Mouse (Mus musculus): ENCODE data around the gene Scarf2. TPM values are rescaled to one million over a fixed set of nuclear protein-coding genes. Genes with fewer than 3 reads are reported as not detected.

The Scarf2 gene
- polyA plus RNA-seq, 1 experiment: 41.0 TPM

DNA sequence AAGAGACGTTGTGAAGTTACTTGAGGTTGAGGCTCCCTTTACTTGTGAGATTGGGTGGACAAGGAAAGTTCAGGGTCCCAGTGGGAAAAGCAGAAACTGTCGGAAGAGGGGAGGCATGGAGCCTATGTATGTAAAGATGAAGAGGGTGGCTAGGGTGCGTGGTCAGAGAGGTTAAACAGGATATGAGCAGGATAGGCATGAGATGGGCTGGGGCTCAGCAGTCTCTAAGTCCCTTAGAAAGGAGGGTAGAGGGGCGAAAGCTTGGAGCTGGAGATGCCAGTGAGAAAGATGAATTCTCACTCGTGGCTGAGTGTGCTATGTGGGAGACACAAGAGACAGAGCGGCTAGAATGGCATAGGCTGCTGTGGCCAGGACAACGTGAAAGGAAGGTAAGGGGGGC, 35.7 kb downstream of the Scarf2 start, which contains the start of gene B830017H08Rik:
Gene B830017H08Rik (plus strand): TSS at position 301 of the 400 bp plus-strand sequence.
- Histone ChIP-seq H3K27ac (ENCODE audit: control insufficient read depth, insufficient read depth, low read length) (no peak within 1 kb of the TSS), H3K4me3 (ENCODE audit: control insufficient read depth, insufficient read depth, low read length) (peak within 1 kb of the TSS; percentile 8; the same call in 1 of the 2 replicates), H3K36me3 (ENCODE audit: control insufficient read depth, insufficient read depth, low read length) (no peaks in the 10 kb centered on the region), H3K4me1 (replicated peaks; ENCODE audit: control insufficient read depth, insufficient read depth, low read length) (0 out of 2 replicates have a peak, but pooled peaks cover 5% of the 10 kb centered on the region), H3K27me3 (ENCODE audit: control insufficient read depth, insufficient read depth, low read length) (peaks cover 17% of the 10 kb centered on the region)
- no peak for DNase-seq
- 43% methylated on average over 7 of the region's 7 CpGs for WGBS
- no peak for TF ChIP-seq CTCF (IDR thresholded peaks at IDR 0.05; ENCODE audit: borderline replicate concordance, control insufficient read depth, extremely low read depth, insufficient read depth, low read length, poor library complexity)
- no peak for TF ChIP-seq POLR2A (IDR thresholded peaks at IDR 0.05; ENCODE audit: control insufficient read depth, extremely low read depth, insufficient read depth, low read length, poor library complexity)

DNA sequence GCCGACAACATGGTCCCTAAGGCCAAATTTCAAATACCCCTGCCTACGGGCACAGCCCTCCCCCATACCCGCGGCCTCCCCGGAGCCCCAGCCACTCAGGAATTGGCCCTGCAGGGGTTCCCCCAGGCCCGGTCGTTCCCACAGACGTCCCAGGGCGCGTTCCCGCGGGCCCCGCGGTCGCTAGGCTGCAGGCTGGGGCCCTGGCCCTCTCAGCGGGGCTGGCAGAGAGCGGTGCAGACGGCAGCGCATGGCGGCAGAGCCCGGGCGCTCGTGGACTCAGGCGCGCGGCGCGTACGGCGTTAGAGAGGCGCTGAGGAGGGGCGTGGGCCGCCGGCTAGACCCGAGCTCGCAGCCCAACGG, 36.2 kb downstream of the Scarf2 start:
- Histone ChIP-seq H3K36me3 (ENCODE audit: control insufficient read depth, insufficient read depth, low read length) (no peaks in the 10 kb centered on the region), H3K4me1 (replicated peaks; ENCODE audit: control insufficient read depth, insufficient read depth, low read length) (0 out of 2 replicates have a peak, but pooled peaks cover 5% of the 10 kb centered on the region), H3K27me3 (ENCODE audit: control insufficient read depth, insufficient read depth, low read length) (peaks cover 17% of the 10 kb centered on the region), H3K27ac (ENCODE audit: control insufficient read depth, insufficient read depth, low read length) (no peak overlapping the region), H3K4me3 (ENCODE audit: control insufficient read depth, insufficient read depth, low read length) (no peak overlapping the region)
- WGBS: 2% methylated on average over 37 of the region's 37 CpGs
- no peak for DNase-seq
- TF ChIP-seq CTCF (IDR thresholded peaks at IDR 0.05; ENCODE audit: borderline replicate concordance, control insufficient read depth, extremely low read depth, insufficient read depth, low read length, poor library complexity): no peak

DNA sequence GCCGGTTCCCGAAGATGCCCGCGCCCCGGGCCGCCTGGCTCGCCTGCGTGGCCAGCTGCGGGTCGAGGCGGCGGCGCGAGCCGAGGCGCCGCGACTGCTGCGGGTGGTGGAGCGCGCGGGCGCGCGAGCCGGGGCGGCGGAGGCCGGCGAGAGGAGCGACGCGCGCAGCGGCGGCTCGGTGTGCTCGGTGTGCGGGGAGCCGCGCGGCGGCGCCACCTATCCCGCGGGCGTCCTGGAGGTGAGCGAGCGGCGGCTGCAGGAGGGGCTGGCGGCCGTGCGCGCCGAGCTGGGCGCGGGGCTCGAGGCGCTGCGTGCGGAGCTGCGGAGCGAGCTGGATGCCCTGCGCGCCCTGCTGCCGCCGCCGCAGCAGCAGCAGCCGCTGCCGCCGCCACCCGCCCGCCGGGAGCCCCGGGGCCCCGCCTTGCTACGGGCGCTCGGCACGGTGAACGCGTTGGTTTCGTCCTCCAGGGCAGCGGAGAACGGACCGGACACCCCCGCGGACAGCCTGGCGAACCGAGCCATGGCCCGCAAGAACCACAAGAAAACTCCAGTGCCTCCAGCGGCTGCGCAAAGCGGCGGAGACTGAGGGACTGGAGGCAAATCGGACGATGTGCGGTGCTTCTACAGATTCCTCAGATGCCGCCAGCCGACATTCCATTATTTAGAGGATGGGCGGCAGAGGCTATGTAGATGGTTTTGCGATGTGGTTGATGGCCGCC, 36.8 kb downstream of the Scarf2 start:
- TF ChIP-seq CTCF (IDR thresholded peaks at IDR 0.05; ENCODE audit: borderline replicate concordance, control insufficient read depth, extremely low read depth, insufficient read depth, low read length, poor library complexity): no peak
- TF ChIP-seq POLR2A (IDR thresholded peaks at IDR 0.05; ENCODE audit: control insufficient read depth, extremely low read depth, insufficient read depth, low read length, poor library complexity): no peak
- H3K36me3 ChIP-seq (ENCODE audit: control insufficient read depth, insufficient read depth, low read length): no peaks in the 10 kb centered on the region
- H3K4me3 ChIP-seq (ENCODE audit: control insufficient read depth, insufficient read depth, low read length): peak overlapping the region; percentile 8; the same call in 1 of the 2 replicates
- no peak overlapping the region for H3K27ac ChIP-seq (ENCODE audit: control insufficient read depth, insufficient read depth, low read length)
- WGBS: 2% methylated on average over 101 of the region's 103 CpGs
- DNase-seq: no peak
- H3K27me3 ChIP-seq (ENCODE audit: control insufficient read depth, insufficient read depth, low read length): peaks cover 17% of the 10 kb centered on the region
- 0 out of 2 replicates have a peak, but pooled peaks cover 5% of the 10 kb centered on the region for H3K4me1 ChIP-seq (replicated peaks; ENCODE audit: control insufficient read depth, insufficient read depth, low read length)

DNA sequence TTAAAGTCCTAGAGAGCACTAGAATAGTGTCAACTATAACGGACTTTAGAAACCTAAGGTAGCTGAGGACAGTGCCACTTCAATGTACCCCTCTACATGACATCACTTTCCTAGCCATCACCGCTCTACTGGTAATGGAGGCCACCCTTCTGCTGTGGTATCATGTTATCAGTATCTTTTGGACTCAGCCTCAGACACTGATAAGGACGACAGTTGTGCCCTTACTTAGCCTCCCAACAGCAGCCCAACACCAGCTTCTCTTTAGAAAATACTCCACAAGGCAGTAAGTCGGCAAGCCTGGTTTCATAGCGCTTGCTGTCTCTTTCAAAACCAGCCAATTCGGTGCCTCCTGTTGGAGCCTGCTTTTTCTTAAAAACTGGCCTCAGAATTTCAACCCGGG, 37.5 kb downstream of the Scarf2 start:
- DNase-seq: no peak

DNA sequence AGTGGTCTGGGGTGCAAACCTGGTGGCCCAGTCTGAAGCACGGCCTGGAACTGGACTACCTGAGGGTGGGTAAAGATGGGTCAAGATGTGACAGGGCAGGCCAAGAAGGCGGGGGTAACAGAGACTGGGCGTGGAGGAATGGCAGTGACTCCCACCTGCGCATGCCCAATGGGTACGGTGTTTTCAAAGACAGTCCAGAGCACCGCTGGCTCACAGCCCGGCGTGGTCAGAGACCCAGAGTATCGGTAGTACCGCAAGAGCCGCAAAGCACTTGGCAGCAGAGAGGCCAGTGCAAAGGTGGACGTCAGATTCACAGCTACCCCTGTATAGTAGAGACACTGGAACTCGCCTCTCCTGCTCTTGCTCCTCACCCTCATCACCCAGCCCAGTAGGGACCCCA, 38.4 kb downstream of the Scarf2 start:
- Histone ChIP-seq H3K4me1 (replicated peaks; ENCODE audit: control insufficient read depth, insufficient read depth, low read length) (0 out of 2 replicates have a peak, but pooled peaks cover 5% of the 10 kb centered on the region), H3K4me3 (ENCODE audit: control insufficient read depth, insufficient read depth, low read length) (no peak overlapping the region), H3K27ac (ENCODE audit: control insufficient read depth, insufficient read depth, low read length) (no peak overlapping the region), H3K27me3 (ENCODE audit: control insufficient read depth, insufficient read depth, low read length) (peaks cover 17% of the 10 kb centered on the region), H3K36me3 (ENCODE audit: control insufficient read depth, insufficient read depth, low read length) (no peaks in the 10 kb centered on the region)
- TF ChIP-seq POLR2A (IDR thresholded peaks at IDR 0.05; ENCODE audit: control insufficient read depth, extremely low read depth, insufficient read depth, low read length, poor library complexity) (no peak), CTCF (IDR thresholded peaks at IDR 0.05; ENCODE audit: borderline replicate concordance, control insufficient read depth, extremely low read depth, insufficient read depth, low read length, poor library complexity) (no peak)
- DNase-seq: no peak
- 50% methylated on average over 13 of the region's 13 CpGs for WGBS

More for the DNA sequence above, 37.5 kb downstream of the Scarf2 start:
- Histone ChIP-seq H3K4me1 (replicated peaks; ENCODE audit: control insufficient read depth, insufficient read depth, low read length) (0 out of 2 replicates have a peak, but pooled peaks cover 5% of the 10 kb centered on the region), H3K4me3 (ENCODE audit: control insufficient read depth, insufficient read depth, low read length) (no peak overlapping the region), H3K27me3 (ENCODE audit: control insufficient read depth, insufficient read depth, low read length) (peaks cover 17% of the 10 kb centered on the region), H3K36me3 (ENCODE audit: control insufficient read depth, insufficient read depth, low read length) (no peaks in the 10 kb centered on the region), H3K27ac (ENCODE audit: control insufficient read depth, insufficient read depth, low read length) (no peak overlapping the region)
- 58% methylated on average over 7 of the region's 7 CpGs for WGBS
- TF ChIP-seq CTCF (IDR thresholded peaks at IDR 0.05; ENCODE audit: borderline replicate concordance, control insufficient read depth, extremely low read depth, insufficient read depth, low read length, poor library complexity) (no peak), POLR2A (IDR thresholded peaks at IDR 0.05; ENCODE audit: control insufficient read depth, extremely low read depth, insufficient read depth, low read length, poor library complexity) (no peak)

DNA sequence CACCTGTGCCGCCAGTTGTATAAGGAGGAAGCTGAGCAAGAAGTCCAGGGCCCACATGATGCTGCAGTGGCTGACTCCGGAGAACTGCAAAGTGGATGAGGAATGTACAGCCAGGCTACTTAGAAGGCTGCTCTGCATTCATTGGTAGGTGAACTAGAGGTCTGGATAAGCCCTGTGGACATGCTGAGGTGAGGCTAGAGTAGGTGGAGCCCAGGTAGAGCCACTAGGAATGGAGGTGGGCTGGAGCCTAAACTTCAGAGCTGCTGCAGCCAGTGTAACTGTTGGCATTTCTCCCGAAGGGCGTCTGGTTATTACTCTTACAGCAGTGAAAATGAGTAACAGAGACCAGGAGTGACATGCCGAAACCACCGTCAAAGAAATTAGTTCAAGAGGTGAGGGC, 41.0 kb downstream of the Scarf2 start, which contains the start of gene Car15:
Gene Car15 (minus strand): TSS at position 314 of the 400 bp plus-strand sequence.
- H3K4me1 ChIP-seq (replicated peaks; ENCODE audit: control insufficient read depth, insufficient read depth, low read length): 0 out of 2 replicates have a peak, but pooled peaks cover 5% of the 10 kb centered on the region
- no peak within 1 kb of the TSS for H3K27ac ChIP-seq (ENCODE audit: control insufficient read depth, insufficient read depth, low read length)
- WGBS: 80% methylated on average over 6 of the region's 6 CpGs
- TF ChIP-seq POLR2A (IDR thresholded peaks at IDR 0.05; ENCODE audit: control insufficient read depth, extremely low read depth, insufficient read depth, low read length, poor library complexity): no peak
- TF ChIP-seq CTCF (IDR thresholded peaks at IDR 0.05; ENCODE audit: borderline replicate concordance, control insufficient read depth, extremely low read depth, insufficient read depth, low read length, poor library complexity): no peak
- H3K36me3 ChIP-seq (ENCODE audit: control insufficient read depth, insufficient read depth, low read length): peaks cover 20% of the 10 kb centered on the region
- DNase-seq: no peak
- H3K27me3 ChIP-seq (ENCODE audit: control insufficient read depth, insufficient read depth, low read length): peaks cover 11% of the 10 kb centered on the region
- no peak within 1 kb of the TSS for H3K4me3 ChIP-seq (ENCODE audit: control insufficient read depth, insufficient read depth, low read length)

Measured in thymus, adult 2 months (tissue).